Mouse (Mus musculus) ovary, postnatal 14 days (tissue): ENCODE measurements at regions not wholly inside any gene's neighbourhood (a gene's known extent, or its start where the extent isn't known, plus 50 kb on each side); places are given as distances from the start of the nearest gene placed in this dataset.

ENCODE experiments used
- DNase-seq: peaks from one replicate; pipeline ENCODE4 v3.0.0; 2022; ENCODE audit warnings: low spot score

DNA sequence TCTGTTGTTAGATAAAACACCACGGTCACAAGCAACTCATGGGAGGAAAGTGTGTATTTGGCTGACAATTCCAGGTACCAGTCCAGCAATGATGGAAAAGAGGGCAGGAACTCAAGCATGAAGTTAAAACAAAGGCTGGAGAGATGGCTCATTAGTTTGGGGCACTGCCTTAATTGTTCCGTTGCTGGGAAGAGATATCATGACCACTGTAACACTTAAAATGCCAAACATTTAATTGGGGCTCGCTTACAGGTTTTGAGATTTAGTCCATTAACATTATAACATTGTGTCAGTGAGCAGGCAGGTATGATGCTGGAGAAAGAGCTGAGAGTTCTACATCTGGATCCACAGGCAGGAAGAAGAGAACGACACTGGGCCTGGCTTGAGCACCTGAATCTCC lies 782.0 kb upstream of the Celf2 start:
- DNase-seq: no peak

DNA sequence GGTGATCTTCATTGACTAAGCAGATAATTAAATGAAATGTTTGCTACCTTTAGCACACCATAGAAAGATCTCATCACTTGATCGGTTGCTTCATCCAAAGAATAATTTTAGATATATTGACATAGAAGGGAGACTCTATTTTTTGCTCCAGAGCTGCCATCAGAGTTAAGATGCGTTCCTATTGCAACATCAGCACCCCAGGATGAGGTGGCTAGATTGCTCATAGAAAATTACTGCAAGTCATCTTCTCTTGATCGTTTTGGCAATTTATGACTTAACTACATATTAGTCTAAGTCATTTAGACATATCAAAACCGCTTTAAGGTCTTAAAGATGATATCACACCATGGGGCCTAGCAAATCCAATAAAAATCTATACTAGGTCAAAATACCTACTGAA lies 778.0 kb upstream of the Celf2 start:
- no peak for DNase-seq

- no peak for DNase-seq
Observed at GRCm38 (mm10) chr2:8276127-8276773, 766.9 kb upstream of the Celf2 start.
